Mouse (Mus musculus): ENCODE results near the gene Hoxa11.

DNA sequence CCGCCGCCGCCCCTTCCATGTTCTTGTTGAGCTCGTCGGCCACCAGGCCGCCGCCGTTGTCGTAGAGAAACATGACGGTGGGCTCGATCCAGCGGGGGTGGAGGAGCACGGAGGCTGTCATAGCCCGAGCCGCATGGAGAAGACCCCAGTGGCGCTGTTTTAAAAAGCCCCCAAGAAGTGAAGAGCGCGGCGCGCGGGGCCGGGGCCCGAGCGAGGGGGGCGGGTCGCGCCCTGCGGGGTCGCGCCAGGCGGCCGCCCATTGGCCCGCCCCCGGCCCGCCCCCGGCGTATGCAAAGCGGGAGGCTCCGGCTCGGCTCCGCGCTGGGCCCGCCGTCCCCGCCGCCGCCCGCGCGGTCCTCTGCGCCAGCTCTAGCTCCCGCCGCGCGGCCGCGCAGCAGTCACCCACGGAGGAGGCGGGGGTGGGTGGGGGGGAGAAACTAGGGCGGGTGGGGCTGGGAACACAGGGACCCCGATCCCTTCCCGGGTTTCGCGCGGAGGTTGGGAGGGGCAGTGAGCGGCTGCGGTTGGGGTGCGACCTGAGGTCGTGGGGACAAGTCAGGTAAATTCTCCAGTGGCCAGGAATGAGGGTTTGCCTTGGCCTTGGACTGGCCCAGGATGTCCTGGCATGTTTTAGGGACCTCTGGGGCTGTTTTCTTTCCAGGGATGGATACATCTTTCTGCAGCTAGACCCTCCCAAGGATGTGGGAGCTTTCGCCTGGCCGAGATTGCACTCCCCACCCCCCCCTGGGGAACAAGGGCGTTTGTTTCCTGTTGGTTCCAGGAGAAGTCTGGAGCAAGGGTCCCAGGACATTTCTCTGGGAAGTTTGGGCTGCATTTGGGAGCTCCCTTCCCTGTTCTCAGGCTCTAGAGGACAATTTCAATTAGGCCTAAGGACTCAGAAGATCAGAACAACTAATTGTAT, 15.3 kb upstream of the Hoxa11 start, which contains the start of gene Hoxa13:
- TF ChIP-seq CTCF (IDR thresholded peaks at IDR 0.05; ENCODE audit: low read depth, low read length) = no peak
- TF ChIP-seq POLR2A (IDR thresholded peaks at IDR 0.05; ENCODE audit: extremely low read depth, insufficient read depth, low read length) = no peak

Measured in liver, adult 2 months (tissue).